Mouse (Mus musculus) liver, embryonic 11.5 days (tissue): ENCODE results near the gene Ccpg1. TPM values are rescaled to one million over a fixed set of nuclear protein-coding genes. Genes with fewer than 3 reads are reported as not detected.
A peak's percentile ranks its signal among the peaks of the same experiment; 100 is the strongest.

Experiments
- ATAC-seq: fragments of 200-750 bp; cut with Nextera tagmentation; replicated peaks from 2 replicates; pipeline ENCODE4 v1.8.0; 2017; ENCODE audit warnings: moderate number of reproducible peaks, mild to moderate bottlenecking, moderate TSS enrichment, moderate library complexity; ENCODE audit not compliant: low FRiP score
- DNase-seq: peaks from one replicate; pipeline ENCODE4 v3.0.0-alpha.2; 2017; ENCODE audit warnings: low spot score
- H3K27ac ChIP-seq: fragments of 300-500 bp; sonication (generic); 2 replicates; pipeline ENCODE4 v1.5.1; 2014; ENCODE audit warnings: mild to moderate bottlenecking, low read depth, low read length, control low read depth
- H3K27me3 ChIP-seq: fragments of 300-500 bp; sonication (generic); replicated peaks from 2 replicates; pipeline ENCODE4 v1.6.1; 2014; ENCODE audit warnings: low read length, mixed read lengths; ENCODE audit not compliant: control insufficient read depth, insufficient read depth
- H3K36me3 ChIP-seq: fragments of 300-500 bp; sonication (generic); 2 replicates; pipeline ENCODE4 v1.6.1; 2014; ENCODE audit warnings: mild to moderate bottlenecking, low read length, moderate library complexity, mixed read lengths; ENCODE audit not compliant: control insufficient read depth, insufficient read depth
- H3K4me1 ChIP-seq: fragments of 300-500 bp; sonication (generic); replicated peaks from 2 replicates; pipeline ENCODE4 v1.6.1; 2014; ENCODE audit warnings: low read length, mixed read lengths; ENCODE audit not compliant: control insufficient read depth, insufficient read depth
- H3K4me2 ChIP-seq: fragments of 300-500 bp; sonication (generic); 2 replicates; pipeline ENCODE4 v1.6.1; 2014; ENCODE audit warnings: mild to moderate bottlenecking, control low read depth, moderate library complexity
- H3K4me3 ChIP-seq: fragments of 300-500 bp; sonication (generic); 2 replicates; pipeline ENCODE4 v1.5.1; 2014; ENCODE audit warnings: low read depth, low read length, control low read depth
- H3K9ac ChIP-seq: fragments of 300-500 bp; sonication (generic); 2 replicates; pipeline ENCODE4 v1.6.1; 2014; ENCODE audit warnings: low read depth, low read length, control low read depth
- H3K9me3 ChIP-seq: fragments of 300-500 bp; sonication (generic); 2 replicates; pipeline ENCODE4 v1.6.1; 2016; ENCODE audit warnings: low read length, inconsistent platforms, mixed read lengths; ENCODE audit not compliant: control insufficient read depth
- WGBS: fragments of 180-500 bp; shearing (Covaris S2); extraction: QIAGEN DNeasy Blood & Tissue Kit; methylation state at CpG from one replicate; pipeline ENCODE4 v1.1.7; 2014; 5-methylcytosine and 5-hydroxymethylcytosine counted together
- polyA plus RNA-seq: library from polyadenylated mRNA; unstranded; fragments of >200 nt; fragmentation: Nextera tagmentation; extraction: Ambion mirVana; gene quantifications from 2 replicates; pipeline ENCODE4 v1.2.1, GENCODE M21; 2014

Gene Ccpg1
- 14.8 and 18.9 TPM in 2 replicates for polyA plus RNA-seq

DNA sequence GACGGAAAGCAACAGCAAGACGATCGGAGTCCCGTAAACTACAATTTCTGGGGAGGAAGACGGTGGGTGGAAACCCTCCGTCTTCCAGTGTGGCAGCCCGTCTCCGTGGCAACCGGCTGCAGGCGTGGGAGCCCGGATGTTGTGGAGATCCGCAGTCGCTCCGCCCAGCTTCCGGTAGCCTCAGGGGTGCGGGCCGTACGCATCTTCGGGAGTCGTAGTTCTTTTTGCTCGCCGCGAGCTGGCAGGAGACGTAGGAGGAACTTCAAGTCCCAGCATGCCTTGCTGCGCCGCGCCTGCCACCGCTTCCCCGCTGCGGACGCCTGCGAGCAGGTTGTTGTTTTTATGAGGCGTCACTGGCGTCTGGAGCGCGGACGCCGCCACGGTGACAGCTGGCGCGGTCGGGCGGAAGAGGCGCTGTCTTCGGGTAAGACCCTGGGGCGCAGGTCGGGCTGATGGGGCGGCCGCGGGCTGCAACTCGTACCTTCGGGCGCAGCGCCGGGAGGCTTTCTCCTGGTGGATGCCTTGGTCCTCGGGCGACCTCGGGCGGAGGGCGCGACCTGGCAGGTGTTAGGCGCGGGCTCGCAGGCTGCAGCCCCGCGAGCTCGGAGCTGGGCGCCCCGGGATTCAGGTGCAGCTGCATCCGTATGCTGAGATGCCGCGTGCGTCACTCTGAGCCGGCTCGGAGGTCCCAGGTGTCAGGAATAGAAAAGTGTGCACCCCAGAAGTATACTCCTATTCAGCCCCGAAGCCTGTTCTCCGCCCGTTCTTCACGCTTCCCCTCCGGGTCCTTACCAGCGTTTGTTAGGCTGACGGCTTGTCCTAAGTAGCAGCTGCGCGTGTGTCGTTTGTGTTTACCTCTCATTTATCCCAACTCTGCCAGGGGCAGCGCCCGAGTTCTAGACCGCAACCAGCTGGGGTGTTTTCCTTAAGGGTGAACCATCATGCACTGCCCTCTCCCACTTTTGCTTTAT is at the start of gene Ccpg1, which contains the start of gene Ccpg1os:
Ccpg1 (plus strand) TSS at position 180 of the 971 bp plus-strand sequence.
Ccpg1os (minus strand) TSS at position 133 of the 971 bp plus-strand sequence.
- no peaks in the 10 kb centered on the region for H3K9me3 ChIP-seq
- no peaks in the 10 kb centered on the region for H3K36me3 ChIP-seq
- under 1% methylated on average over 88 of the region's 88 CpGs for WGBS
- H3K27ac ChIP-seq: no peak within 1 kb of the TSS
- 0 out of 2 replicates have a peak, but pooled peaks cover 4% of the 10 kb centered on the region for H3K4me1 ChIP-seq
- peak; percentile 92 for DNase-seq
- peak within 1 kb of the TSS; percentile 77 for H3K4me3 ChIP-seq
- H3K4me2 ChIP-seq: peak within 1 kb of the TSS; percentile 97
- ATAC-seq: peak; percentile 98
- H3K27me3 ChIP-seq: no peaks in the 10 kb centered on the region
- H3K9ac ChIP-seq: peak within 1 kb of the TSS; percentile 76

DNA sequence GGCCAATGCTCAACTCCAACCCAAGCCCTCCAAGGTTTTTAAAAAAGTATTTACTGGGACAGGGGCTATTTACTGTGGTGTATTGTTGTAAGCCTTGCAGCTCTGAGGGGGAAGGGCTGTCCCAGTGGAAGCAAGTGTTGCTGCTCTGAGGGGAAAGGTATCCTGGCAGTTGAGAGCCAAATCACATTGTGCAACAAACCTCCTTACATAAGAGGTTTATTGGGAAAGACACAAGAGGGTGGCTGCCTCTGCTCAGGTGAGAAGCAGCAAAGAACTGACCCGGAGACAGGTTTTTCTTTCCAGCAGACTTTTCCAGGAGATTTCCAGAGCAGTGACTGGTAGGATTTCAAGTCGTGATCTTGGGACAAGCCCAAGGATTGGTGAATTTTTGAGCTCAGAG is 48.9 kb upstream of the Ccpg1 start:
- Histone ChIP-seq H3K9me3 (no peaks in the 10 kb centered on the region), H3K4me1 (no peaks in the 10 kb centered on the region), H3K27me3 (no peaks in the 10 kb centered on the region), H3K36me3 (no peaks in the 10 kb centered on the region), H3K27ac (no peak overlapping the region), H3K4me2 (no peak overlapping the region), H3K4me3 (no peak overlapping the region), H3K9ac (no peak overlapping the region)
- DNase-seq (no peak), ATAC-seq (no peak)
- WGBS: 59% methylated on average over 2 of the region's 2 CpGs

DNA sequence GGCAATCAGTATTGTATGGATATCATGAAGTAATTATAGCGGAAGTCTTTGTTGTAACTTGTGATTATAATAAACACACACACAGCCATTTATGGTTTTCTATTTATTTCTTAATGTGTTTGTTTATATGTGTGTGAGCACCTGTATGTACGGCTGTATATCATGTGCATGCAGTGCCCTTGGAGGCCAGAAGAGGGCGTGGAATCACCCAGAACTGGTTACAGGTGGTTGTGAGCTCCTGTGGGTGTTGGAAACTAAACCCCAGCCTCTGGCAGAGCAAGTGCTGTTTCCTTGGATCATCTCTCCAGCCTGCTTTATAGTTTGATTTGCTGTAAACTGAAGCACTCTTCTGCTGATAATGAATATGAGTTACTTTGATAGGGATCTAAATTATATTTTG is 41.8 kb upstream of the Ccpg1 start:
- DNase-seq: no peak
- no peak for ATAC-seq
- Histone ChIP-seq H3K4me1 (no peaks in the 10 kb centered on the region), H3K4me3 (no peak overlapping the region), H3K9me3 (no peaks in the 10 kb centered on the region), H3K9ac (no peak overlapping the region), H3K36me3 (0 out of 2 replicates have a peak, but pooled peaks cover 3% of the 10 kb centered on the region), H3K4me2 (no peak overlapping the region), H3K27me3 (no peaks in the 10 kb centered on the region), H3K27ac (no peak overlapping the region)
- 57% methylated on average over 3 of the region's 3 CpGs for WGBS

DNA sequence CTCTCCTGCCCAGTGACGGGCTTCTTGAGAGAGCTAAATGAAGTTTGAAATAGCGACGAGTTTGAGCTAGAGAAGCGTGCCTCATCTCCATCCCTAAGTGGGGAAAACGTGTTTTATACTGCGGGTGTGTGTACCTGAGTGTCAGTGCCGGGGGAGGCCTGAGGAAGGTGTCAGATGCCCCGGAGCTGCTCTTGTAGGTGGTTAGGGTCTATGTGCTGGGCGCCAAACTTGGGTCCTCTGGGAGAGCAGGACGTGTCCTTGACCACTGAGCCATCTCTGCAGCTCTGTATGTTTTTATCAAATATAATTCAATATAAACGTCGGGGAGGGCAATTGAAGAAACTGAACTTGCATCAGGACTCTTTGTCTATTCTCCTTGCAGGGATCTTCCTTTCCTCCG is 40.9 kb upstream of the Ccpg1 start:
- Histone ChIP-seq H3K4me1 (no peaks in the 10 kb centered on the region), H3K36me3 (0 out of 2 replicates have a peak, but pooled peaks cover 3% of the 10 kb centered on the region), H3K27ac (no peak overlapping the region), H3K27me3 (no peaks in the 10 kb centered on the region), H3K9ac (no peak overlapping the region), H3K9me3 (no peaks in the 10 kb centered on the region), H3K4me3 (no peak overlapping the region), H3K4me2 (no peak overlapping the region)
- no peak for DNase-seq
- WGBS: 88% methylated on average over 13 of the region's 13 CpGs
- ATAC-seq: no peak

DNA sequence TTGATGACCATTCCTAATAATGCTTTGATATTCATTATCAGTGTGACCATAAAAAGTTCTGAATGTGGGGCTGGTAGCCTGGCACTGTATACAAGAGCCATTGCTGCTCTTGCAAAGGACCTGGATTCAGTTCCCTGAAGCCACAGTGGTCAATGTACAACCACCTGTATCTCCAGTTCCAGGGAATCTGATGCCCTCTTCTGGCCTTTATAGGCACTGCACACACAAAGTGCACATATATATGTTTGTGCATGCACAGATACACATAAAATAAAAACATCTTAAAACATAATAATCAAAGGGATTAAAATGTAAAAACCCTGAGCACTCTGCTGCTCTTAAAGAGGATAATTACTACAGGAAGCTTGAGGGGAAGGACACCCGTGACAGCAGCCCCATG is 38.2 kb upstream of the Ccpg1 start:
- no peaks in the 10 kb centered on the region for H3K4me1 ChIP-seq
- H3K36me3 ChIP-seq: 0 out of 2 replicates have a peak, but pooled peaks cover 3% of the 10 kb centered on the region
- ATAC-seq (no peak), DNase-seq (no peak)
- H3K9ac ChIP-seq: no peak overlapping the region
- no peaks in the 10 kb centered on the region for H3K9me3 ChIP-seq
- 77% methylated on average over 1 of the region's 1 CpGs for WGBS
- H3K4me3 ChIP-seq: no peak overlapping the region
- H3K27ac ChIP-seq: no peak overlapping the region
- no peaks in the 10 kb centered on the region for H3K27me3 ChIP-seq
- H3K4me2 ChIP-seq: no peak overlapping the region

DNA sequence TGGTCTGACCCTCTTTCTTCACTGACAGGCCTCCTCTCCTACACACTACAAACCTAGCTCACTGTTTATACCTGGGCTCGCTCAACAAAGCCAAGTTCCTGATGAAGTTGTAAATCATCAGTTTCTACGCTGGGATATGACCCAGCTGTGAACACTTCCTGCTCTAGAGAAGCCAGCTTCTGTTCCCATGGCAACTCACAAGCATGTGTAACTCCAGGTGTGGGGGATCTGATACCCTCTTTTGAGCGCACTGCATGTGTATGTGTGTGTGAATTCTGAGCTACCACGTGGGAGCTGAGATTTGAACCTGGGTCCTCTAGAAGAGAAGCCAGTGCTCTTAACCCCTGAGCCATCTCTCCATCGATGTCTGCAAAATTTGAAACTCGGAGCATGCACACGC is 35.7 kb upstream of the Ccpg1 start:
- Histone ChIP-seq H3K9ac (no peak overlapping the region), H3K27ac (no peak overlapping the region), H3K9me3 (no peaks in the 10 kb centered on the region), H3K4me1 (no peaks in the 10 kb centered on the region), H3K27me3 (no peaks in the 10 kb centered on the region), H3K4me3 (no peak overlapping the region), H3K4me2 (no peak overlapping the region), H3K36me3 (0 out of 2 replicates have a peak, but pooled peaks cover 3% of the 10 kb centered on the region)
- DNase-seq (no peak), ATAC-seq (no peak)
- 73% methylated on average over 7 of the region's 7 CpGs for WGBS

DNA sequence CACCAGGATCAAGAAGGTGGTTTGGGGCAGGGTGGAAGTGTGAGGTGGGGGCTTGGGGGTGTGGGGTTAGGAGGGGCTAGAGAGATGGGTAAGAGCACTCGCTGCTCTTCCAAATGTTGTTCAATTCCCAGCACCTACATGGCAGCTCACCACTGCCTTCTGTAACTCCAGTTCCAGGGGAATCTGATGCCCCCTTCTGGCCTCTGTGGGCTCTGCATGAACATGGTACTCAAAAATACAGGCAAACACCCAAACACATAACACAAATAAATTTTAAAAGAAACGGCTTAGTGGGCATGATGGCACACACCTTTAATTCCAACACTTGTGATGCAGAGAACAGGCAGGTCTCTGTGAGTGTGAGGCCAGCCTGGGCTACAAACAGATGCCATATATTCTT is 30.5 kb upstream of the Ccpg1 start:
- 51% methylated on average over 2 of the region's 2 CpGs for WGBS
- DNase-seq: no peak

DNA sequence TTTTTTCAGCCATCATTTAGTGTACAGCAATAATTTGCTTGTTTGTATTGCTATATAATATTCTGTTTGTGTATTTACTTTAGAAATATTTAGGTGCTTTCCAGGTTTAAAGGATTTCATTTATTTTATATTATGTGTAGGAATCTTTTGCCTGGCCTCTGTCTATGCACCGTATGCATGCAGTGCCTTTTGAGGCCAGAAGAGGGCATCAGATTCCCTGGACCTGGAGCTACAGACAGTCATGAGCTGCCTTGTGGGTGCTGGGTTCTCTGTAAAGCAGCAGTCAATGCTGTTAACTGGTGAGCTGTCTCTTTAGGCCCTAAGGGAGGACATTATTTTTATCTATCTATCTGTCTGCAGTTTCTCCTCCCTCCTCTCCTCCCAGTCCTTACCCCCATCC is 29.7 kb upstream of the Ccpg1 start:
- Histone ChIP-seq H3K9ac (no peak overlapping the region), H3K27ac (no peak overlapping the region), H3K4me2 (no peak overlapping the region), H3K4me3 (no peak overlapping the region), H3K36me3 (no peaks in the 10 kb centered on the region), H3K9me3 (no peaks in the 10 kb centered on the region), H3K4me1 (peaks cover 3% of the 10 kb centered on the region), H3K27me3 (no peaks in the 10 kb centered on the region)
- no peak for ATAC-seq
- no peak for DNase-seq
- WGBS: 15% methylated on average over 1 of the region's 1 CpGs

More for the DNA sequence above, 30.5 kb upstream of the Ccpg1 start:
- Histone ChIP-seq H3K4me3 (no peak overlapping the region), H3K9me3 (no peaks in the 10 kb centered on the region), H3K27ac (no peak overlapping the region), H3K27me3 (no peaks in the 10 kb centered on the region), H3K4me1 (peaks cover 3% of the 10 kb centered on the region), H3K9ac (no peak overlapping the region), H3K36me3 (no peaks in the 10 kb centered on the region), H3K4me2 (no peak overlapping the region)
- ATAC-seq: no peak
